Mouse (Mus musculus): ENCODE measurements around the gene Lamtor2.

- no peak for TF ChIP-seq POLR2A (IDR thresholded peaks at IDR 0.05; ENCODE audit: extremely low read depth, insufficient read depth, low read length)
- TF ChIP-seq CTCF (IDR thresholded peaks at IDR 0.05; ENCODE audit: extremely low read depth, insufficient read depth, low read length) = no peak
Observed at GRCm38 (mm10) chr3:88570341-88570740, 17.5 kb upstream of the Lamtor2 start.

Measured in cortical plate, adult 2 months (tissue).